Mouse (Mus musculus): Measurements from ENCODE around the gene Tmem170b. TPM values are rescaled to one million over a fixed set of nuclear protein-coding genes. Genes with fewer than 3 reads are reported as not detected.

Gene Tmem170b
- polyA plus RNA-seq, 1 experiment: 0.73 TPM

DNA sequence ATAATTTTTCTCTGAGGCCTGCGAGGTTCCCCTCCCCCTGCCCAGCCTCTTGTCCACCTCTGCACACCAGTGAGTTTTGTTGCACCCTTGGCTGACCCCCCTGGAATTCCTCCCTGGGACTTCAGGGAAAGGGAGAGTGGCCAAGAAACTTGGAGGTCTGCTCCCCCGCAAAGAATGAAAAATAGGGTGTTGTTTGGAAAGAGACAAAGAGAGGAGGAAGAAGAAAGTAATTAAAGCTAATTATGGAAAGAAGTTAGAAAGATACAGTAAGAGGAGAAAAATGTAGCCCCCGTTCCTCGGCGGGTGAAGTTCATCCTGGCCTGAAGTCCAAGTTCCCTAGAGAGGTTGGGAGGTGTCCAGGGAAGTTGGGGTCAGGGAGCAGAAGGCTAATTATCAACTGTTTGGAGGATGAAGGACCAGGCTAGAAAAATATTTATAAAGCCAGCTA is 83.9 kb downstream of the Tmem170b start:
- H3K27me3 ChIP-seq (ENCODE audit: control insufficient read depth, insufficient read depth, insufficient read length): no peaks in the 10 kb centered on the region
- H3K79me2 ChIP-seq (ENCODE audit: control insufficient read depth, insufficient read depth): no peaks in the 10 kb centered on the region
- H3K79me3 ChIP-seq (ENCODE audit: low read depth): no peaks in the 10 kb centered on the region
- no peak for TF ChIP-seq MYOG (IDR thresholded peaks at IDR 0.05; ENCODE audit: control insufficient read depth, extremely low read depth, insufficient read length)
- no peak for TF ChIP-seq USF1 (IDR thresholded peaks at IDR 0.05; ENCODE audit: low read depth)
- no peak for TF ChIP-seq FOSL1 (IDR thresholded peaks at IDR 0.05; ENCODE audit: insufficient read depth, low read length, poor library complexity, severe bottlenecking)
- no peak for TF ChIP-seq CEBPB (IDR thresholded peaks at IDR 0.05; ENCODE audit: low read depth)
- no peak for TF ChIP-seq CTCF (IDR thresholded peaks at IDR 0.05; ENCODE audit: control insufficient read depth, insufficient read depth, insufficient read length)
- no peak for TF ChIP-seq MYOD1 (IDR thresholded peaks at IDR 0.05; ENCODE audit: control insufficient read depth, insufficient read length, low read depth)
- TF ChIP-seq MAX (IDR thresholded peaks at IDR 0.05): no peak
- H3K4me3 ChIP-seq (ENCODE audit: insufficient read depth, poor library complexity, severe bottlenecking): no peak overlapping the region
- H3K36me3 ChIP-seq (ENCODE audit: control insufficient read depth, insufficient read depth): no peaks in the 10 kb centered on the region
- no peak overlapping the region for H3ac ChIP-seq (ENCODE audit: control insufficient read depth, insufficient read length, low read depth)

Other genes starting within 250 kb of the Tmem170b start
- 6.7 TPM for gene Nedd9, start 118.5 kb upstream of the Tmem170b start, polyA plus RNA-seq (2012; fragmentation: generic; extraction: Trizol)
- gene Adtrp, start 241.8 kb downstream of the Tmem170b start, polyA plus RNA-seq (2012; fragmentation: generic; extraction: Trizol): not detected

Data from C2C12 (cell line).